Mouse (Mus musculus): ENCODE data around the gene Ephb2. TPM values are rescaled to one million over a fixed set of nuclear protein-coding genes. Genes with fewer than 3 reads are reported as not detected.

Gene Ephb2
- polyA plus RNA-seq (2014; fragmentation: Illumina TruSeq; extraction: RNeasy Lipid Tissue Mini Kit (QIAGEN cat#74804); ENCODE audit: low read depth, low replicate concordance), result 4.3 TPM

GRCm38 (mm10) chr4:136835621-136836386, at the start of gene Ephb2:
Ephb2 (minus strand) TSS chr4:136835988.

DNA sequence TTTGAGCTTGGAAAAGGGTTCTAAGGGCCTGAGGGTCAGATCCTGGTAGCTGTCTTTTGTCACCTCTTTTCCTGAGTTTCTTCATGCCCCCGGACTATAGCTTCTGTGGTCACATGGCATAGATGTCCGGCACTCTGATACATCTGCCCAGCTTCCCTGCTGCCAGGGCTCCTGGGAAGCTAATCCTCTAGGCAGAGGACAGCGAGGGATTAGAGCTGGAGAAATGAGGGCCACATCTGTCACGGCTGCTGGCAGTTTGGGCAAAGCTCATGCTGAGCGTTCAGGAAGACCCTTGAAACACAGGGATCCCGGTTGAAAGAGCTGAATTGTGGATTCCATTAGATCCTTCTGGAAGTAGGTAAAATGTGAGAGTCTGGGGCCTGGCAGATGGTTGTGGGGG, 213.4 kb downstream of the Ephb2 start, which contains the start of gene Lactbl1:
Gene Lactbl1, plus strand, starts transcription at position 234 of the 400 bp plus-strand sequence.

GRCm38 (mm10) chr4:136610387-136610856, 225.4 kb downstream of the Ephb2 start, which contains the start of gene Tex46:
Tex46 (plus strand) TSS chr4:136610437.

GRCm38 (mm10) chr4:136602568-136602967, 233.2 kb downstream of the Ephb2 start, which contains the start of gene Kdm1a:
Kdm1a (minus strand) TSS chr4:136602723.

Other genes with a start within 250 kb of the Ephb2 start
- gene Kdm1a, start 233.3 kb downstream of the Ephb2 start, polyA plus RNA-seq (2014; fragmentation: Illumina TruSeq; extraction: RNeasy Lipid Tissue Mini Kit (QIAGEN cat#74804); ENCODE audit: low read depth, low replicate concordance), result 41.1 TPM
- gene Tex46, start 225.6 kb downstream of the Ephb2 start, polyA plus RNA-seq (2014; fragmentation: Illumina TruSeq; extraction: RNeasy Lipid Tissue Mini Kit (QIAGEN cat#74804); ENCODE audit: low read depth, low replicate concordance), result 1.3 TPM
- gene Lactbl1, start 213.4 kb downstream of the Ephb2 start, polyA plus RNA-seq (2014; fragmentation: Illumina TruSeq; extraction: RNeasy Lipid Tissue Mini Kit (QIAGEN cat#74804); ENCODE audit: low read depth, low replicate concordance), result not detected
- gene C1qb, start 50.2 kb upstream of the Ephb2 start, polyA plus RNA-seq (2014; fragmentation: Illumina TruSeq; extraction: RNeasy Lipid Tissue Mini Kit (QIAGEN cat#74804); ENCODE audit: low read depth, low replicate concordance), result 143 TPM
- 135 TPM for gene C1qc, start 57.1 kb upstream of the Ephb2 start, polyA plus RNA-seq (2014; fragmentation: Illumina TruSeq; extraction: RNeasy Lipid Tissue Mini Kit (QIAGEN cat#74804); ENCODE audit: low read depth, low replicate concordance)
- 147 TPM for gene C1qa, start 62.8 kb upstream of the Ephb2 start, polyA plus RNA-seq (2014; fragmentation: Illumina TruSeq; extraction: RNeasy Lipid Tissue Mini Kit (QIAGEN cat#74804); ENCODE audit: low read depth, low replicate concordance)
- 0.06 TPM for gene Epha8, start 120.8 kb upstream of the Ephb2 start, polyA plus RNA-seq (2014; fragmentation: Illumina TruSeq; extraction: RNeasy Lipid Tissue Mini Kit (QIAGEN cat#74804); ENCODE audit: low read depth, low replicate concordance)
- gene Zbtb40, start 212.8 kb upstream of the Ephb2 start, polyA plus RNA-seq (2014; fragmentation: Illumina TruSeq; extraction: RNeasy Lipid Tissue Mini Kit (QIAGEN cat#74804); ENCODE audit: low read depth, low replicate concordance), result 3.7 TPM

Data from adipose tissue, adult 10 weeks (tissue).